Mouse (Mus musculus) heart, embryonic 11.5 days (tissue): Measurements from ENCODE around the gene Baiap2. TPM values are rescaled to one million over a fixed set of nuclear protein-coding genes. Genes with fewer than 3 reads are reported as not detected.

Experiments
- ATAC-seq: fragments of 200-750 bp; cut with Nextera tagmentation; replicated peaks from 2 replicates; pipeline ENCODE4 v1.8.0; 2017; ENCODE audit warnings: moderate library complexity; ENCODE audit not compliant: insufficient number of reproducible peaks, low FRiP score, low TSS enrichment
- H3K27ac ChIP-seq: fragments of 300-500 bp; sonication (generic); 2 replicates; pipeline ENCODE4 v1.5.1; 2014; ENCODE audit warnings: mild to moderate bottlenecking, low read depth, low read length
- H3K27me3 ChIP-seq: fragments of 300-500 bp; sonication (generic); 2 replicates; pipeline ENCODE4 v1.6.1; 2014; ENCODE audit warnings: mild to moderate bottlenecking, low read length, mixed read lengths; ENCODE audit not compliant: control insufficient read depth, insufficient read depth
- H3K36me3 ChIP-seq: fragments of 300-500 bp; sonication (generic); 2 replicates; pipeline ENCODE4 v1.6.1; 2014; ENCODE audit warnings: mild to moderate bottlenecking, low read length, moderate library complexity, mixed read lengths; ENCODE audit not compliant: control insufficient read depth, insufficient read depth
- H3K4me1 ChIP-seq: fragments of 300-500 bp; sonication (generic); 2 replicates; pipeline ENCODE4 v1.6.1; 2014; ENCODE audit warnings: low read length; ENCODE audit not compliant: control insufficient read depth, insufficient read depth
- H3K4me2 ChIP-seq: fragments of 300-500 bp; sonication (generic); 2 replicates; pipeline ENCODE4 v1.6.1; 2014; ENCODE audit warnings: mild to moderate bottlenecking, moderate library complexity
- H3K4me3 ChIP-seq: fragments of 300-500 bp; sonication (generic); 2 replicates; pipeline ENCODE4 v1.5.1; 2014; ENCODE audit warnings: low read depth, low read length
- H3K9ac ChIP-seq: fragments of 300-500 bp; sonication (generic); 2 replicates; pipeline ENCODE4 v1.6.1; 2014; ENCODE audit warnings: mild to moderate bottlenecking, low read depth, low read length, moderate library complexity
- H3K9me3 ChIP-seq: fragments of 300-500 bp; sonication (generic); replicated peaks from 2 replicates; pipeline ENCODE4 v1.6.1; 2016; ENCODE audit warnings: low read length; ENCODE audit not compliant: control insufficient read depth
- WGBS: fragments of 180-500 bp; shearing (Covaris S2); extraction: QIAGEN DNeasy Blood & Tissue Kit; methylation state at CpG from one replicate; pipeline ENCODE4 v1.1.7; 2014; ENCODE audit not compliant: insufficient replicate concordance; 5-methylcytosine and 5-hydroxymethylcytosine counted together
- polyA plus RNA-seq: library from polyadenylated mRNA; unstranded; fragments of >200 nt; fragmentation: Nextera tagmentation; extraction: Ambion mirVana; gene quantifications from 2 replicates; pipeline ENCODE4 v1.2.1, GENCODE M21; 2014

The Baiap2 gene
- polyA plus RNA-seq, 1 experiment from 2014 or later: 12.8 TPM

DNA sequence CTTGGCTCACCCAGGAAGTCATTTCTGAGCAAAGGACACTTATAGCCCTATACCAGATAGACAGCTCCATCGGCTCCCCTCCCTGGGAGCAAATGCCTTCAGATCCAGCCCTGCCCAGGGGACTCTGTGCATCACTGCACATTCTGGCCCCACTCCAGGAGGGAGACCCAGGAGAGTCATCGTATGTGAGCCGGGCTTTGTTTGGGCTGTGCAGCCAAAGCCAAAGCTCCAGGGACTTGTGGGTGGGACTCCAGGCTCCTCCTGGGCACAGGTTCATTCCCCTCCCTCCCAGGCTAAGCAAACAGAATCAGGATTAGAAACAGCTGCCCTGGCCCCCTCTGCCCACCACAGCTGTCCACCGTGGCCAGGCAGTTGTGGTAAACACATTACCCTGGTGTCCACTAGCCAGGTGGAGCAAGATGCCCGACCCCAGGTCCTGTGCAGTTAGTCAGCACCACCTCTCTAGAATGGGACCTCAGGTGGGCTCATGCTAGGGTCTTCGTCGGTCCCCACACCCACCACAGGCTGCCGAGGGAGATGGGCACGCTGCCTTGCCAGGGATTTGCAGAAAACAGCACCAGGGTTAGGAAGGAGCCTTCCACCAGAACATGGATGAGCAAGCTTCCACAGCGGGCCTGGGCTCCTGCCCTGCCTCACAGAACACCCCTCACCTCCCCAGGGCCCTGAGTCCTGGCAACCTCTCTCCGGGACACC is 103.4 kb downstream of the Baiap2 start:
- peaks cover 23% of the 10 kb centered on the region for H3K4me1 ChIP-seq
- 58% methylated on average over 11 of the region's 11 CpGs for WGBS
- ATAC-seq: no peak
- no peak overlapping the region for H3K9ac ChIP-seq
- H3K4me3 ChIP-seq: peak overlapping the region; percentile 61
- no peaks in the 10 kb centered on the region for H3K36me3 ChIP-seq
- no peak overlapping the region for H3K27ac ChIP-seq
- peak overlapping the region; percentile 97 for H3K4me2 ChIP-seq
- H3K27me3 ChIP-seq: peaks cover 42% of the 10 kb centered on the region
- H3K9me3 ChIP-seq: no peaks in the 10 kb centered on the region

DNA sequence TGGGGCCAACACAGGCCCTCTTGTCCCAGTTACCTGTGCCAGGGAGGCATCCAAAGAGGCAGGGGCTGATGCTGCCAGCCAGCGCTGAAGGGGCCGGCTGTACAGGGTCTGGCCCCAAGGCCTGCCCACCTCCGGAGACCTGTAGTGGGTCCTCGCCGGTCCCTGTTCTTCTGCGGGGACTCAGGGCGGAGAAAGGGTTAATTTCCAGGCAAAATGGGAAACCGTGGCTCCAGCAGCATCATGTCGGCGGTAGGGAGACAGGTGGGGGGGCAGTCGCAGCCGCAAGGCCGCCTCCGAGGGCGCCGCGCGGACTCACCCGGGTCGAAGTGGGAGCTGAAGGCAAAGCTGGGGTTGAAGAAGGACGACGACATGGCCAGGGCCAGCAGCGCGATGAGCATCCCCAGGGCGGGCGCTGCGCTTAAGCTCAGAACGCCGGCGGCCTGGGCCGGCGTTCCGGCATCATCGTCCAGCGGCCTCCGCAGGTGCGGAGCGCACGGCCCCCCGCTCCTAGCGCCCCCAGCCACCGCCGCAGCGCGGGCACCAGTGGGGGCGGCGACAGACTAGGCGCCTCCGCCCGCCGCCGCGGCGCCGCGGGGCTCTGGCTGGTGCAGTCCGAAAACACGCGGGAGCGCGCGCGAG is 104.1 kb downstream of the Baiap2 start, which contains the start of gene Aatk:
Aatk (minus strand) TSS at position 615 of the 639 bp plus-strand sequence.
- H3K4me3 ChIP-seq: peak within 1 kb of the TSS; percentile 61
- H3K4me2 ChIP-seq: peak within 1 kb of the TSS; percentile 97
- peaks cover 27% of the 10 kb centered on the region for H3K4me1 ChIP-seq
- H3K27ac ChIP-seq: no peak within 1 kb of the TSS
- H3K36me3 ChIP-seq: no peaks in the 10 kb centered on the region
- 1% methylated on average over 56 of the region's 63 CpGs for WGBS
- H3K9me3 ChIP-seq: no peaks in the 10 kb centered on the region
- no peak for ATAC-seq
- H3K9ac ChIP-seq: peak within 1 kb of the TSS; percentile 48
- H3K27me3 ChIP-seq: peaks cover 42% of the 10 kb centered on the region

DNA sequence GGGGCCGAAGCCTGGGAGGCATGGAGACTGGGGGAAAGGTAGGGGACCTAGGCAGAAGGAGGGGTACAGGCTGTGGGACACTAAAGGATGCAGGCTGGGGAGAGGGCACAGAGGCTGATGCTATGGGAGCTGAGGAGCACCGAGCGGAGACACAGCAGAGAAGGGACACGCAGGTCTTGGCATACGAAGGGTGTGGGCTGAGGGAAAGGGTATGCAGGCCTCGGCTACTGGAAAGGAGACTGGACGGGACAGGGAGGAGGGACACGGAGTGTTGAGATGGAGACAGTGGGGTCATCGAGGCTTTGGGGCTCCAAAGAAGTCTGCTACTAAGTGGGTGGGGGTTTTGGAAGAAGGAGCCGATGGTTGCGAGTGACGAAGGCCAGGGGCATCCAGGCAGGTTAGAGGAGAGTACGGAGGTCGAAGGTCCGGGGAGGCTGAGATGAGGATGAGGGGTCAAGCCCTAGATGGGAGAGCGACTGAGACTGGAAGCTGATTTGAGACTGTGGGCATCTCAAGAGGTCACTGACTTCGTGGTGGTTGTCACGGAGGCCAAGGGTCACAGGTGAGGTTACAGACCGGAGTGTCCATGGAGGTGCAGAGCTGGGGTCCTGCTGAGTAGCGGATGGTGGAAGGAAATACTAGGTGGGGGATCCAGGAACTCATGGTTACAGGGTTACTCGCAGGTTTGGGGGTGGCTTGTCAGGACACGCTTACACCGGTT is 105.1 kb downstream of the Baiap2 start:
- H3K9me3 ChIP-seq: no peaks in the 10 kb centered on the region
- H3K27me3 ChIP-seq: peaks cover 42% of the 10 kb centered on the region
- H3K4me2 ChIP-seq: peak overlapping the region; percentile 97
- no peak for ATAC-seq
- H3K4me1 ChIP-seq: peaks cover 23% of the 10 kb centered on the region
- 14% methylated on average over 23 of the region's 23 CpGs for WGBS
- H3K4me3 ChIP-seq: peak overlapping the region; percentile 61
- H3K9ac ChIP-seq: no peak overlapping the region; the same call in 1 of the 2 replicates
- H3K27ac ChIP-seq: no peak overlapping the region
- H3K36me3 ChIP-seq: no peaks in the 10 kb centered on the region

DNA sequence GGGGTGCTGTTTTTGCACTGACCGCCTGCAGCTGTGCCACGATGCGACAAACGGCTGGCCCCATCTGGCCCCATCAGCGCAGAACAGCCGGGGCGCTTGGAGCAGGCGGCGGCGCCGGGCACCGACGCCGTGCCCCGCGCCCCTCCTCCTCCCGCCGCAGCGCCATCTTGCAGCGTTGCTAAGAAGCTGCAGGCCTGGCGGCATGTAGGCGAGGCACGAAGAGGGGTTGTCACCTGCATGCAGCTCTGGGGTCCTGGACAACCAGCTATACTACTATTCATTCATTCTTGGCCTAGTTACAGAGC is 105.6 kb downstream of the Baiap2 start:
- no peak for ATAC-seq
- WGBS: 3% methylated on average over 23 of the region's 23 CpGs
- peaks cover 42% of the 10 kb centered on the region for H3K27me3 ChIP-seq
- no peaks in the 10 kb centered on the region for H3K9me3 ChIP-seq
- H3K4me1 ChIP-seq: peaks cover 23% of the 10 kb centered on the region
- peak overlapping the region; percentile 97 for H3K4me2 ChIP-seq
- H3K9ac ChIP-seq: no peak overlapping the region
- H3K27ac ChIP-seq: no peak overlapping the region
- no peaks in the 10 kb centered on the region for H3K36me3 ChIP-seq
- H3K4me3 ChIP-seq: no peak overlapping the region

DNA sequence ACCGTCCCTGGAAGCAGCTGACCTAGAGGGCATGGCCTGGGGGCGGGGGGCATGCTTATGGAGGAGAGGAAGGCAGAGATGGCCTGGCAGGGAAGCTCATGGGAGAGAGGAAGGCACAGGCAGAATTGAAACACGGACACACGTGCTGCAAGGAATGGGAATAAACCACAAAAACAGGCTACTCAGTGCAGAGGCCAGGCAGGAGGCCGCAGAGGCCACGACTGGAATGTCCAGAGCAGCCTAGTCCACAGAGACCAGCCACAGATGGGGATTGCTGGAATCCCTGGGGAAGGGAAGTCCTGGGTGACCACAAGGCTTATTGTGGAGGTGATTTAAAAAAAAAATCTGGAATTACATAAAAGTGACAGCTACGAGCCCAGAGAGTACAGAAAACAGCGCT is 106.5 kb downstream of the Baiap2 start:
- H3K4me3 ChIP-seq: no peak overlapping the region
- no peaks in the 10 kb centered on the region for H3K9me3 ChIP-seq
- H3K27ac ChIP-seq: no peak overlapping the region
- no peak overlapping the region for H3K4me2 ChIP-seq
- H3K9ac ChIP-seq: no peak overlapping the region
- 84% methylated on average over 8 of the region's 8 CpGs for WGBS
- no peak for ATAC-seq
- H3K36me3 ChIP-seq: no peaks in the 10 kb centered on the region
- peaks cover 23% of the 10 kb centered on the region for H3K4me1 ChIP-seq
- H3K27me3 ChIP-seq: peaks cover 40% of the 10 kb centered on the region

DNA sequence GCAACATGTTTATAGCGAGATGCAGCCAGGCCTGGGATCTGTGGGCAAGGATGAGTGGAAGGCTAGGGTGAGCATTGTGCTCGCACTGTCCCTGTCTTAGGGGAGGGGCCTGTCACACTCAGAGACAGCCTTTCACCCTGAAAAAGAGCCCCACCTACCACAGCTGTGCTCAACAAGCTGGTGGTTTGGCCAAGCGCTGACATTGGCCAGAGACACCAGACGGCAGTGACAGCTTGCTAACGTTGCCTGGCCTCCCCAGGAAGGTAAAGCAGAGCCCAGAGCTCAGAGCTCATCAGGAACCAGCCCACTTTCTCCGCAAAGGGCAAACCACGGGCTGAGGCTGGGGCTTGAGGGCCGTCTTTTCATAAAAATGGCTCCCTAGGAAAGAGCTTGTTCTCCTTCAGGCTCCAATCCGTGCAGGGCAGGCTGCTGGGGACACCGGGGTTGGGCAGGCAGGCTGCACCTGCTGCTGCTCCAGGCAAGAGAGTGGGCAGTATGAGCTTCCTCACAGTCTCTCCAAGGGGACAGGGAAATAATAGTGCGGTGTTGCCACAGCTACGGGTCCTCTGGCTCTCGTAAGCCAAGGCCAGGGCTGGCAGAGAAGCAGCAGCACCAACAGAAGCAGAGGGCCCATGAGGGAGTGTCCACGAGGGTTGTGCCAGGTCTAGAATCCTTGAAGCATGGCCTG is 108.7 kb downstream of the Baiap2 start:
- peak overlapping the region; percentile 54 for H3K9ac ChIP-seq

DNA sequence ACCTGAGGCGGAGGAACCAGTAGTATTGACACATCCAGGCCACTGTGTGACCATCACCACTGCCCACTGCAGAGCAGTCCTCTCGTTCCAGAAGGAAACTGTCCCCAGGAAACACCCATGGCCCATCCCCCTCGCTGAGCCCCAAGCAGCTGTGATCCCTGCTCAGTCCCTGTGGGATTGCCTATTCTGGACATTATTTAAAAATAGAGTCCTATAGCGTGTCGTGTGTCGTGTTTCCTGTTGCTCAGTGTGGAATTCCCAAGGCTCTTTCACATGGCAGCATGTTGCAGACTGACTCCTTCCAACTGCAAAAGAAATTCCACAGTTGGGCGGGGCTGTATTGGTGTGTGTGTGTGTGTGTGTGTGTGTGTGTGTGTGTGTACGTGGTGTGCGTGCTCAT is 109.7 kb downstream of the Baiap2 start:
- H3K27ac ChIP-seq: no peak overlapping the region
- H3K4me1 ChIP-seq: peaks cover 23% of the 10 kb centered on the region
- H3K36me3 ChIP-seq: no peaks in the 10 kb centered on the region
- peaks cover 20% of the 10 kb centered on the region for H3K27me3 ChIP-seq
- no peak overlapping the region for H3K4me2 ChIP-seq
- H3K9me3 ChIP-seq: no peaks in the 10 kb centered on the region
- H3K4me3 ChIP-seq: no peak overlapping the region
- 62% methylated on average over 9 of the region's 9 CpGs for WGBS
- H3K9ac ChIP-seq: no peak overlapping the region
- no peak for ATAC-seq

More for the DNA sequence above, 108.7 kb downstream of the Baiap2 start:
- no peaks in the 10 kb centered on the region for H3K9me3 ChIP-seq
- H3K4me3 ChIP-seq: no peak overlapping the region
- no peak overlapping the region; the same call in 1 of the 2 replicates for H3K4me2 ChIP-seq
- no peaks in the 10 kb centered on the region for H3K36me3 ChIP-seq
- peaks cover 23% of the 10 kb centered on the region for H3K4me1 ChIP-seq
- H3K27me3 ChIP-seq: peaks cover 30% of the 10 kb centered on the region
- peak overlapping the region; percentile 59 for H3K27ac ChIP-seq
- 37% methylated on average over 14 of the region's 14 CpGs for WGBS
- no peak for ATAC-seq

DNA sequence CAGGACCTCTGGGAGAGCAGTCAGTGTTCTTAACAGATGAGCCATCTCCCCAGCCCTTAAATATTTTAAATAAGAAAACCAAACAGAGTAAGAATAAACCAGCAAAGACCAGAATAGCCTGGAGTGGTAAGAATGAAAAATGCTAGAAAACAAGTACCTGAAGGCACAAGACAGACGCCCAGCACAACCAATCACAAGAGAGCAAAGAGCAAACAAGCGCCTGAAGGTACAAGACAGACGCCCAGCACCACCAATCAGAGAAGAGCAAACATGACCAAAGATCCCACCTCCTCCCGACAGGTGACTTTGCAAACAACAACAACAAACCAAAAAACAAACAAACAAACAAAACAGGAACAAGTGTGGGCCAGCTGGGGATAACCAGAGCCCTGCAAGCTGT is 111.3 kb downstream of the Baiap2 start:
- Histone ChIP-seq H3K4me3 (no peak overlapping the region), H3K36me3 (no peaks in the 10 kb centered on the region), H3K4me2 (no peak overlapping the region), H3K9me3 (no peaks in the 10 kb centered on the region), H3K27me3 (peaks cover 4% of the 10 kb centered on the region), H3K4me1 (peaks cover 13% of the 10 kb centered on the region), H3K27ac (no peak overlapping the region), H3K9ac (no peak overlapping the region)
- 86% methylated on average over 4 of the region's 4 CpGs for WGBS
- ATAC-seq: no peak
